Mouse (Mus musculus) brain, embryonic 14.5 days (tissue): ENCODE measurements around the gene Ncapd2.

Source experiments
- CTCF ChIP-seq: fragments of 200-500 bp; IDR thresholded peaks from 2 replicates; pipeline ENCODE4 v1.5.1; 2012; ENCODE audit warnings: inconsistent platforms, mild to moderate bottlenecking, moderate library complexity, borderline replicate concordance; ENCODE audit not compliant: insufficient read depth, insufficient read length; ENCODE audit errors: extremely low read depth
- POLR2A ChIP-seq: fragments of 200-500 bp; IDR thresholded peaks from 2 replicates; pipeline ENCODE4 v1.6.1; 2012; ENCODE audit warnings: mild to moderate bottlenecking, inconsistent platforms, borderline replicate concordance; ENCODE audit not compliant: poor library complexity, insufficient read depth, insufficient read length, severe bottlenecking; ENCODE audit errors: extremely low read depth

DNA sequence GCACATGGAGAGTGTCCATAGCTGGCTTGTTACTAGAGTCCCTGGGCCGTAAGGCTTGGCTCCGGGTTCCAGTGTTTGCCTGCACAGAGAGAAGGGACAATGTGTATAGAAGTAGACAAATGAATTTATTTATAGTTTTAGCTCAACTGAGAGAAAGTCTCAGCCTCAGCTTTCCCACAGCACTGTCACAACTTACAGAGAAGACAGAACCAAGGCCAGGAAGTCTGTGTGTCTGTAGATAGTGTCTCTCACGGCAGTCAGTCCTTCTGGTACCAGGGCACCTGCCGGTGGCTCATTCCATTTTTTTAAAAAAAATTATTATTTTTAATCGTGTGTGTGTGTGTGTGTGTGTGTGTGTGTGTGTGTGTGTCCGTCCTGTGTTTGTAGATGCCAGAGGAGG is 41.0 kb upstream of the Ncapd2 start:
- TF ChIP-seq POLR2A (no peak), CTCF (no peak)
